Mouse (Mus musculus): ENCODE data around the gene Csmd2. TPM values are rescaled to one million over a fixed set of nuclear protein-coding genes. Genes with fewer than 3 reads are reported as not detected.

Gene Csmd2
- polyA plus RNA-seq, 1 experiment, result 0.17 TPM

DNA sequence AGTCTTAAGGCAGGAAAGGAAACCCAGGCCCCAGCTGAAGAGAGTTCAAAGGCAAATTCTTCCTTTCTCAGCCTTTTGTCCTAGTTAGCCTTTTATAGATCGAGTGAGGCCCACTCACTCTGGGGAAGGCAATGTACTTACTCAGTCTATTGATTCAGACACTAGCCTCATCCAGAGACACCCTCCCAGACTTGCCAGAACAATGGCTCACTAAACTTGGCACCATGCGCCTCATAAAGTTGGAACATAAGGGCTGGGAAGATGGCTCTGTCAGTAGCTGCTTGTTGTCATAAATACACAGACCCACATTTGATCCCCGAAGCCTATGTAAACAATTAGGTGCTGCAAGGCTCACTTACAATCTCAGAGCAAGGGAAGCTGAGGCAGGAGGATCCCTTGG lies 104.3 kb downstream of the Csmd2 start:
- no peak overlapping the region for H3K4me3 ChIP-seq (ENCODE audit: insufficient read depth, low read length)
- H3K27ac ChIP-seq (ENCODE audit: insufficient read depth, low read depth, low read length), result no peak overlapping the region
- no peak for TF ChIP-seq CTCF (IDR thresholded peaks at IDR 0.05; ENCODE audit: low read depth, low read length)
- TF ChIP-seq POLR2A (IDR thresholded peaks at IDR 0.05; ENCODE audit: borderline replicate concordance, low read depth, low read length), result no peak
- H3K4me1 ChIP-seq (ENCODE audit: control insufficient read depth, insufficient read depth, low read length), result no peaks in the 10 kb centered on the region

DNA sequence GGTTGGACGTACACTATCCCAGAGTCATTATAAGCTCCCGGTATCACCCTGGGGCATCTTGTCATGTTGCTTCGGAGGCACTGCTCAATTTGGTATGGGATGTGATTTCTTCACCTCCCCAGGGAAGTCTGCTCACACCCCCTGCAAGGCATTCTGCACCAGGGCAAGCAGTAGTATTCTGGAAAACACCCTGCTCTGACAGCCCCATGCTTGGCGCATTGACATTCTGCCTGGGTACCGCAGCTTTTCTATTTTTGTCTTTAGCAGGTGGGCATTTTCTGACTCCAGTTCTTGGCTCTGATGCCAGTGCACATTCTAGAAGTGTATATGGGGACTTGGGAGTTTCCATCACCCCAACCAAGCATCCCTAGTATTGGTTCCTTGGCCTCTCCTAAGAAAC lies 111.9 kb downstream of the Csmd2 start:
- H3K27ac ChIP-seq (ENCODE audit: insufficient read depth, low read depth, low read length), result no peak overlapping the region
- TF ChIP-seq POLR2A (IDR thresholded peaks at IDR 0.05; ENCODE audit: borderline replicate concordance, low read depth, low read length), result no peak
- no peak for TF ChIP-seq CTCF (IDR thresholded peaks at IDR 0.05; ENCODE audit: low read depth, low read length)

DNA sequence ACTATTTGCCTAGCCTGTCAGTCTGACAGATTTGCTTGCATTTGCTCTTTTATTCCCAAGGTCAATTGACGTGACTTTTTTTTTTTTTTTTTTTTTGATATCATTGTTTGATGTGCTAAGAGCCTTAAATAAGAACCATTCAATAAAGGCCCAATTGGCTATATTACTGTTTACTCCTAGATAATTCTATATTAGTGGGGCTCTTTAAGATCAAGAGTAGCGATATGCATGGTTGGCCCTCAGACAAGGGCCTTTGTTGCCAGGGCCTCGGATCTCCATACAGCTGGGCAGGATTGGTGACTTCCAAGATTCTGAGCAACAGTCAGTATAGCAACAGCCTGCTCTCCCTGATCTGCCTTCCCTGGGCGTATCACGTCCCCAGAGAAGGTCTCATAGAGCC lies 112.9 kb downstream of the Csmd2 start:
- Histone ChIP-seq H3K4me1 (ENCODE audit: control insufficient read depth, insufficient read depth, low read length) (no peaks in the 10 kb centered on the region), H3K4me3 (ENCODE audit: insufficient read depth, low read length) (no peak overlapping the region), H3K27ac (ENCODE audit: insufficient read depth, low read depth, low read length) (no peak overlapping the region)
- no peak for TF ChIP-seq CTCF (IDR thresholded peaks at IDR 0.05; ENCODE audit: low read depth, low read length)
- TF ChIP-seq POLR2A (IDR thresholded peaks at IDR 0.05; ENCODE audit: borderline replicate concordance, low read depth, low read length), result no peak

More for the DNA sequence above, 111.9 kb downstream of the Csmd2 start:
- H3K4me3 ChIP-seq (ENCODE audit: insufficient read depth, low read length), result no peak overlapping the region
- H3K4me1 ChIP-seq (ENCODE audit: control insufficient read depth, insufficient read depth, low read length), result no peaks in the 10 kb centered on the region

DNA sequence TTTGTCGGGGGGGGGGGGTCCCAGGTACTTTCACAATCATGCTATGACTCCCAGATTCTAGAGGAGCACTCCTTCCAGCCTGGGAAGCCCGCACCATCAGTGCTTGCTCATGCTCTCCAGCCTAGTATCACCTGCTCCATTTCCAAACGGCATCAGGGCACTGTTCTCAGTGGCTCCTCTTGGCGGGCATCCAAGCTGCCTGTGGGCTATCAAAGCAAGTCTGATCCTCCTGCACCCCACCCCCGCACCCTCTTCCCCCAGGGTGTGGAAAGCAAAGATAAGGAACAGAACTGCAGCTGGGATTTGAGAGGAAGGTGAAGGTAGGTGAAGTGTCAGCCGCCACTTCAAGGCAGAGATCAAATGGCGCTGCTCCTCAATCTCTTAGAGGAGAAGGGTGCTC lies 128.7 kb downstream of the Csmd2 start:
- TF ChIP-seq CTCF (IDR thresholded peaks at IDR 0.05; ENCODE audit: low read depth, low read length), result no peak
- no peak for TF ChIP-seq POLR2A (IDR thresholded peaks at IDR 0.05; ENCODE audit: borderline replicate concordance, low read depth, low read length)
- H3K27ac ChIP-seq (ENCODE audit: insufficient read depth, low read depth, low read length), result no peak overlapping the region
- no peak overlapping the region for H3K4me3 ChIP-seq (ENCODE audit: insufficient read depth, low read length)
- no peaks in the 10 kb centered on the region for H3K4me1 ChIP-seq (ENCODE audit: control insufficient read depth, insufficient read depth, low read length)

DNA sequence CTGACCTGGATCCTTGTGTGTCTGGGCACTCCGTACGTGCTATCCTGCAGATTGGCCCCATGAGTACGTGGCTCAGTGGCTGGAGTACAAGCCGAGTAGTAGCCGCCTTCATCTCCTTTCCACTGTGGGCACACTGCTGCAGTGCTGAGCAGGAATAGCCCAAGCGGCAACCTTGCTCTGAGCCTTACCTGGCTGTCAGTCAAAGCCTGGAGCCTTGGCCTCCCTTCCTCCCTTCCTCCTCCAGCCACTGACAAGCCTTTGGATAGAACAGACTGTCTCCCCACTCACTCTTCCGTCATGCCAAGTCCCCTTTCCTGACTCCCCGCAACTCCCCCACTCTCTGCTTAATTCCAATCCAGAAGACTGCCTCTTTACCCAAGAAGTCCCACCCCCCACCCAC lies 135.6 kb downstream of the Csmd2 start:
- Histone ChIP-seq H3K4me1 (ENCODE audit: control insufficient read depth, insufficient read depth, low read length) (no peaks in the 10 kb centered on the region), H3K27ac (ENCODE audit: insufficient read depth, low read depth, low read length) (no peak overlapping the region), H3K4me3 (ENCODE audit: insufficient read depth, low read length) (no peak overlapping the region)
- TF ChIP-seq CTCF (IDR thresholded peaks at IDR 0.05; ENCODE audit: low read depth, low read length) (no peak), POLR2A (IDR thresholded peaks at IDR 0.05; ENCODE audit: borderline replicate concordance, low read depth, low read length) (no peak)

DNA sequence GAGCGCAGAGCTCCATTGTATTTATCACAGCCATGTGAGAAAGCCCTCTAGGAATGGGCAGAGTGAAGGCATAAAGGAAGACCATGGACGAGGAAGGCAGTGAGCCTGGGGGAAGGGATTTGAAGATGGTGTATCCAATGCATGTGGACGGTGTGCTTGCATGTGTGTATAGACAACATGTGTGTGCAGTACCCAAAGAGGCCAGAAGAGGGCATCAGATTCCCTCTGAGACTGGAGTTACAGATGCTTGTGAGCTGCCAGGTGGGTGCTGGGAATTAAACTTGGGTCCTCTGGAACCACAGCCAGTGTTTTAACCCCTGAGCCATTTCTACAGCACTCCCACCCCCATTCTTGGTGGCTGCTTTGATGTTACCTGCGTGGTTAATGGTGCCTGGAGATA lies 137.1 kb downstream of the Csmd2 start:
- no peak overlapping the region for H3K27ac ChIP-seq (ENCODE audit: insufficient read depth, low read depth, low read length)
- H3K4me1 ChIP-seq (ENCODE audit: control insufficient read depth, insufficient read depth, low read length), result no peaks in the 10 kb centered on the region
- TF ChIP-seq POLR2A (IDR thresholded peaks at IDR 0.05; ENCODE audit: borderline replicate concordance, low read depth, low read length), result no peak
- no peak for TF ChIP-seq CTCF (IDR thresholded peaks at IDR 0.05; ENCODE audit: low read depth, low read length)
- H3K4me3 ChIP-seq (ENCODE audit: insufficient read depth, low read length), result no peak overlapping the region

DNA sequence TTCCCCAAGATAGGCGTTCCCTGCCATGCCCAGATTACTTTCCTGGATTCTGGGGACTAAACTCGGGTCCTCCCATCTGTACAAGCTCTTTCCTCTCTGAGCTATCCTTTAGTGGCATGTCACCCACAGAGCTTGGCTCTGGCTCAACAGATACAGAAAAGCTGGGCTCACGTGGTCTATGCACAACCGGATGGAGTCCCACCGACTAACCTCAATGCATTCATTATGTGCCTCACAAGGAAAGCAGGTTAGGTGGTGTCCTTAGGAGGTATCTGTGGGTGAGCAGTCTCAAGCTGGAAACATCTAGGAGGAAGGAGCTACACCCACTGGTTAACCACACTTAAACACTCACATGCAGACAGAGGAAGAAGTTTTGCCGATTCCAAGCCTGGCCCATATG lies 140.9 kb downstream of the Csmd2 start:
- TF ChIP-seq CTCF (IDR thresholded peaks at IDR 0.05; ENCODE audit: low read depth, low read length), result no peak
- Histone ChIP-seq H3K4me1 (ENCODE audit: control insufficient read depth, insufficient read depth, low read length) (no peaks in the 10 kb centered on the region), H3K4me3 (ENCODE audit: insufficient read depth, low read length) (no peak overlapping the region), H3K27ac (ENCODE audit: insufficient read depth, low read depth, low read length) (no peak overlapping the region)

DNA sequence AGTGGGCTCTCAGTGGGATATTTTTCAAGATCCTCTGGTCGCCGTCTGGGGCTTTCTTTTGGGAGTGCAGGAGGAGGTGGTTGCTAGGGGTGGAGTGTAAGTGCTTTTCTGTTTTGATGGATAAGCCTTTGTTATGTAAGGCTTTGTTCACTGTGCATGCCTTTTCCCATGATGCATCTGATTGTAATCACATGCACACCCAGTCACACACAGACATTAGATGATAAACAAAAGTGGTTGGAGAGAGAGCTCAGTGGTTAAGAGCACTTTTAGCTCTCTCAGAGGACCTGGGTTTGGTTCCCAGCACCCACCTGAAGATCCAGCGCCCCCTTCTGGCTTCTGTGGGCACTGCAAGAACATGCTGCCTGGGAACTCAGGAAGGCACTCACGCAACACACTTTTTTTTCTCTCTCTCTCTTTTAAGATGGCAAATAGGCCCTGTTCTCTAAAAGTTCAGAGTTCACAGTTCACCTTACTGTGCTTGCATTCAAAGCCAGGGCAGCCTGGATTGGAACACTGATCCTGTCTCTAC lies 143.0 kb downstream of the Csmd2 start:
- no peak overlapping the region for H3K27ac ChIP-seq (ENCODE audit: insufficient read depth, low read depth, low read length)
- TF ChIP-seq CTCF (IDR thresholded peaks at IDR 0.05; ENCODE audit: low read depth, low read length) (no peak), POLR2A (IDR thresholded peaks at IDR 0.05; ENCODE audit: borderline replicate concordance, low read depth, low read length) (no peak)
- no peaks in the 10 kb centered on the region for H3K4me1 ChIP-seq (ENCODE audit: control insufficient read depth, insufficient read depth, low read length)
- no peak overlapping the region for H3K4me3 ChIP-seq (ENCODE audit: insufficient read depth, low read length)

DNA sequence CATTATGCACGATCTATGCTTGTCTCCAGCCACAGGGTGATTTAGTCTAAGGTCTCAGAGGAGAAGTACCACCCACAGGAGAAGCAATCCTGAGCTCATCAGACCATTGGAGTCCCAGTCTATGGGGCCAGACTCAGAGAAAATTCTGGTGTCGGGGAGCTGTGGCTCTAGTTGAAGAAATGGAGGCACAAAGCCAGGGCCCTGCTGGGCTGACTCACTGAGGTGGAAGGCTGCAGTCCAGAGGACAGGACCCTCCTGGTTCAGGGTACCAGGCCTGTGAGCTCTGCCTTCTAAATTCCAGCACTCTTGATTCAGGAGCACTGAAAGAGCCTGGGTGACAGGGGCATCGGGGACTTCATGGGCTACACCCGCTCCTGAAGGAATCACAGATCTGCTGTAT lies 144.0 kb downstream of the Csmd2 start:
- Histone ChIP-seq H3K27ac (ENCODE audit: insufficient read depth, low read depth, low read length) (no peak overlapping the region), H3K4me1 (ENCODE audit: control insufficient read depth, insufficient read depth, low read length) (no peaks in the 10 kb centered on the region), H3K4me3 (ENCODE audit: insufficient read depth, low read length) (no peak overlapping the region)
- TF ChIP-seq POLR2A (IDR thresholded peaks at IDR 0.05; ENCODE audit: borderline replicate concordance, low read depth, low read length) (no peak), CTCF (IDR thresholded peaks at IDR 0.05; ENCODE audit: low read depth, low read length) (no peak)

DNA sequence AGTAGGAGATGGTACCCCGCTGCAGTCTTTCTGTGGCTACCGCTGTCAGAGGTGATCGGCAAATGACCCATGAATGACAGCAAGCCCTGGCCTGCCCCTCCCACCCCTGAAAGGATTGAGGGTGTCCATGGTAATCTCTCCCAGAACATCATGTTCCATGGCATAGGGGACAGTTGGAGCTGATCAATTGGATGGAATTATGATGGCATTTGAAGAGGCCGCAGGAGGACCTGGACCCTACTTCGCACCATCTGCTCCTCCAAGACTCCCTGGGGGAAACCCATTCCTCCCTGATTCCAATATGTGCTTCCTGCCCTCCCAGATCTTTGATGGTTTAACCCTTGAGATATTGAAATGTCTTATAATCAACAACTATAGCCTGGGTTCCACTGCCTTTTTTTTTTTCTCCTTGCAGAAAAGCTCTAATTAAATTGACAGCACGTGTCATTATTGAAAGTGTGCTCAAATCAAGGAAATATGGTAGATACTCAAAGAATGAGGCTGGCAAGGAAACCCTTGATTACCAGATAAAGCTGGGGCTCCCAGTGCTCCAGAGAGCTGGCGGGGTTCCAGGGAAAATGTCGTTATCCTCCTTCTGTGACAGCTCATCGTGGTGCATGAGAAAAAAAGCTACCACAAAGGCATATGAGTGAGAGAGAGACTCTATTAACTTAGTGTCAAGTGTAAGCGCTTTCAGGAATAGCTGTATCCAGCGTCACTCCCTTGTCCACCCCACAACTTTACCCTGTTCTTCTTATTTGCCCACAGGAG lies 145.4 kb downstream of the Csmd2 start:
- Histone ChIP-seq H3K4me1 (ENCODE audit: control insufficient read depth, insufficient read depth, low read length) (no peaks in the 10 kb centered on the region), H3K27ac (ENCODE audit: insufficient read depth, low read depth, low read length) (no peak overlapping the region), H3K4me3 (ENCODE audit: insufficient read depth, low read length) (no peak overlapping the region)
- no peak for TF ChIP-seq POLR2A (IDR thresholded peaks at IDR 0.05; ENCODE audit: borderline replicate concordance, low read depth, low read length)
- no peak for TF ChIP-seq CTCF (IDR thresholded peaks at IDR 0.05; ENCODE audit: low read depth, low read length)

All from bone marrow macrophage, adult 2 months (primary cell).